Mouse (Mus musculus) CH12.LX (cell line): ENCODE measurements around the gene Prkca. TPM values are rescaled to one million over a fixed set of nuclear protein-coding genes. Genes with fewer than 3 reads are reported as not detected.
A peak's percentile ranks its signal among the peaks of the same experiment; 100 is the strongest.

Experiments used
- DNase-seq: peaks from one replicate; pipeline ENCODE4 v3.0.0-alpha.2; 2013; ENCODE audit errors: extremely low read depth
- H3K27ac ChIP-seq: 2 replicates; pipeline ENCODE4 v1.5.1; 2012; ENCODE audit warnings: low read depth, mild to moderate bottlenecking, control low read depth, moderate library complexity; ENCODE audit not compliant: insufficient read depth
- H3K27me3 ChIP-seq: replicated peaks from 2 replicates; pipeline ENCODE3; 2012; ENCODE audit warnings: inconsistent platforms
- H3K36me3 ChIP-seq, 2 experiments: replicated peaks in 1 of 2; 2 replicates each; pipeline versions ENCODE3 to v1.6.1; 2012; ENCODE audit warnings: inconsistent platforms in 1 of 2, low read length in 1 of 2, mild to moderate bottlenecking in 1 of 2, mixed read lengths in 1 of 2, moderate library complexity in 1 of 2; ENCODE audit not compliant: control insufficient read depth in 1 of 2, insufficient read depth in 1 of 2
- H3K4me1 ChIP-seq, 2 experiments: 2 replicates each; pipeline ENCODE4 v1.6.1; 2012; ENCODE audit warnings: inconsistent platforms in 1 of 2, moderate library complexity in 1 of 2; ENCODE audit not compliant: insufficient read depth in 2 of 2, control insufficient read depth in 1 of 2
- H3K4me2 ChIP-seq: 2 replicates; pipeline ENCODE4 v1.6.1; 2012; ENCODE audit warnings: low read depth, mild to moderate bottlenecking, control low read depth; ENCODE audit not compliant: poor library complexity, insufficient read depth, severe bottlenecking
- H3K4me3 ChIP-seq, 3 experiments: fragments of 150-350 bp in 1 of 3; sonication (generic) in 1 of 3; replicated peaks in 1 of 3; 2 replicates each; pipeline versions ENCODE3 to v1.5.1; 2011 to 2012; ENCODE audit warnings: low read depth in 2 of 3, low read length in 2 of 3, mild to moderate bottlenecking in 2 of 3, moderate library complexity in 2 of 3, control low read depth in 1 of 3, improper control_type of control experiment in 1 of 3, inconsistent platforms in 1 of 3, mixed read lengths in 1 of 3; ENCODE audit not compliant: poor library complexity in 1 of 3
- H3K79me2 ChIP-seq: replicated peaks from 2 replicates; pipeline ENCODE4 v1.6.1; 2012; ENCODE audit warnings: mild to moderate bottlenecking, moderate library complexity; ENCODE audit not compliant: control insufficient read depth, poor library complexity, insufficient read depth, severe bottlenecking; ENCODE audit errors: extremely low read depth
- H3K9ac ChIP-seq: 2 replicates; pipeline ENCODE4 v1.6.1; 2012; ENCODE audit warnings: low read depth, mild to moderate bottlenecking, control low read depth, moderate library complexity; ENCODE audit not compliant: insufficient read depth
- H3K9me3 ChIP-seq: replicated peaks from 2 replicates; pipeline ENCODE3; 2012; ENCODE audit warnings: low read length, inconsistent platforms, mixed read lengths
- BHLHE40 ChIP-seq: IDR thresholded peaks from 2 replicates; pipeline ENCODE4 v1.6.1; 2011; ENCODE audit warnings: mild to moderate bottlenecking, low read depth, low read length, improper control_type of control experiment
- CTCF ChIP-seq, 2 experiments: IDR thresholded peaks in 1 of 2; conservative IDR thresholded peaks in 1 of 2; 2 replicates each; pipeline ENCODE4 v1.5.1; 2011 to 2012; ENCODE audit warnings: low read depth in 2 of 2, low read length in 2 of 2, improper control_type of control experiment in 1 of 2, inconsistent platforms in 1 of 2, mild to moderate bottlenecking in 1 of 2, moderate library complexity in 1 of 2
- ELF1 ChIP-seq: IDR thresholded peaks from 2 replicates; pipeline ENCODE4 v1.6.1; 2014; ENCODE audit warnings: low read depth, mild to moderate bottlenecking, inconsistent platforms, low read length, improper control_type of control experiment
- EP300 ChIP-seq: IDR thresholded peaks from 2 replicates; pipeline ENCODE4 v1.6.1; 2011; ENCODE audit warnings: low read length, improper control_type of control experiment
- ETS1 ChIP-seq: conservative IDR thresholded peaks from 2 replicates; pipeline ENCODE4 v1.6.1; 2012; ENCODE audit warnings: low read depth, mild to moderate bottlenecking, inconsistent platforms, low read length, improper control_type of control experiment, moderate library complexity
- GABPA ChIP-seq: IDR thresholded peaks from 2 replicates; pipeline ENCODE4 v1.6.1; 2012; ENCODE audit warnings: low read depth, low read length, improper control_type of control experiment, inconsistent platforms; ENCODE audit not compliant: insufficient replicate concordance
- JUN ChIP-seq: IDR thresholded peaks from 2 replicates; pipeline ENCODE4 v1.6.1; 2011; ENCODE audit warnings: low read depth, mild to moderate bottlenecking, low read length, improper control_type of control experiment, moderate library complexity; ENCODE audit not compliant: insufficient read depth
- JUND ChIP-seq: conservative IDR thresholded peaks from 2 replicates; pipeline ENCODE4 v1.6.1; 2011; ENCODE audit warnings: low read depth, low read length, improper control_type of control experiment
- KAT2A ChIP-seq: IDR thresholded peaks from 2 replicates; pipeline ENCODE4 v1.6.1; 2012; ENCODE audit warnings: low read length, improper control_type of control experiment, inconsistent platforms; ENCODE audit not compliant: insufficient replicate concordance
- MAFK ChIP-seq: IDR thresholded peaks from 2 replicates; pipeline ENCODE4 v1.6.1; 2011; ENCODE audit warnings: low read length, improper control_type of control experiment; ENCODE audit not compliant: insufficient replicate concordance
- MAX ChIP-seq: IDR thresholded peaks from 2 replicates; pipeline ENCODE4 v1.6.1; 2011; ENCODE audit warnings: low read length, improper control_type of control experiment
- MEF2A ChIP-seq: IDR thresholded peaks from 2 replicates; pipeline ENCODE4 v1.6.1; 2014; ENCODE audit warnings: low read depth, mild to moderate bottlenecking, inconsistent platforms, low read length, improper control_type of control experiment, borderline replicate concordance
- MXI1 ChIP-seq: IDR thresholded peaks from 2 replicates; pipeline ENCODE4 v1.6.1; 2011; ENCODE audit warnings: mild to moderate bottlenecking, low read depth, low read length, improper control_type of control experiment
- NRF1 ChIP-seq: IDR thresholded peaks from 2 replicates; pipeline ENCODE4 v1.6.1; 2014; ENCODE audit warnings: low read depth, mild to moderate bottlenecking, inconsistent platforms, low read length, improper control_type of control experiment, moderate library complexity
- PAX5 ChIP-seq: IDR thresholded peaks from 2 replicates; pipeline ENCODE4 v1.6.1; 2012; ENCODE audit warnings: low read length, inconsistent platforms, mixed read lengths
- POLR2A ChIP-seq: IDR thresholded peaks from 2 replicates; pipeline ENCODE4 v1.6.1; 2011; ENCODE audit warnings: low read depth, mild to moderate bottlenecking, improper control_type of control experiment, low read length
- POLR2AphosphoS2 ChIP-seq: IDR thresholded peaks from 2 replicates; pipeline ENCODE4 v1.6.1; 2011; ENCODE audit warnings: low read depth, low read length, improper control_type of control experiment
- RAD21 ChIP-seq: IDR thresholded peaks from 2 replicates; pipeline ENCODE4 v1.6.1; 2011; ENCODE audit warnings: low read depth, mild to moderate bottlenecking, low read length, improper control_type of control experiment, moderate library complexity
- SIN3A ChIP-seq: IDR thresholded peaks from 2 replicates; pipeline ENCODE4 v1.6.1; 2012; ENCODE audit warnings: low read length, improper control_type of control experiment, inconsistent platforms
- SMC3 ChIP-seq: IDR thresholded peaks from 2 replicates; pipeline ENCODE4 v1.6.1; 2011; ENCODE audit warnings: low read depth, low read length, improper control_type of control experiment
- TCF12 ChIP-seq: IDR thresholded peaks from 2 replicates; pipeline ENCODE4 v1.6.1; 2014; ENCODE audit warnings: low read depth, mild to moderate bottlenecking, inconsistent platforms, low read length, improper control_type of control experiment
- UBTF ChIP-seq: IDR thresholded peaks from 2 replicates; pipeline ENCODE4 v1.6.1; 2012; ENCODE audit warnings: low read depth, mild to moderate bottlenecking, inconsistent platforms, low read length, improper control_type of control experiment, moderate library complexity
- USF2 ChIP-seq: conservative IDR thresholded peaks from 2 replicates; pipeline ENCODE4 v1.6.1; 2011; ENCODE audit warnings: low read depth, low read length, improper control_type of control experiment
- ZC3H11A ChIP-seq: IDR thresholded peaks from 2 replicates; pipeline ENCODE4 v1.6.1; 2012; ENCODE audit warnings: low read depth, mild to moderate bottlenecking, inconsistent platforms, low read length, improper control_type of control experiment
- ZNF384 ChIP-seq: IDR thresholded peaks from 2 replicates; pipeline ENCODE4 v1.6.1; 2012; ENCODE audit warnings: low read depth, low read length, improper control_type of control experiment, inconsistent platforms
- dilution Hi-C: fragments of 300-500 bp; cut with MboI; formaldehyde crosslinking; loops from 2 replicates; pipeline ENCODE4 v1.14.3; 2020; ENCODE audit warnings: low sequenced_read_pairs; ENCODE audit not compliant: extremely low pct_unique_long_range_greater_than_20kb, extremely low pct_ligation_motif_present
- in situ Hi-C: fragments of 300-500 bp; cut with MboI; formaldehyde crosslinking; loops from 3 replicates; pipeline ENCODE4 v1.14.3; 2019; ENCODE audit warnings: low sequenced_read_pairs, low pct_ligation_motif_present, low pct_unique_long_range_greater_than_20kb, mixed read lengths
- polyA plus RNA-seq: library from polyadenylated mRNA; unstranded; fragments of >175 nt; gene quantifications from 2 replicates; pipeline ENCODE4 v1.2.1, GENCODE M21; 2012; ENCODE audit warnings: low read depth; ENCODE audit not compliant: insufficient read length
- total RNA-seq, 2 experiments: library from RNA; depleted of rRNA; stranded (reverse); fragments of 300-350 nt in 1 of 2; fragments of >200 nt in 1 of 2; gene quantifications; 2 replicates each; pipeline ENCODE4 v1.2.3; 2012 to 2014

Gene Prkca
- total and polyA plus RNA-seq, 3 experiments = 40.0 to 107 (median 43.7) TPM

GRCm38 (mm10) chr11:108025726-108026425, 317.9 kb downstream of the Prkca start:
- no peak overlapping the region for H3K4me3 ChIP-seq
- H3K36me3 ChIP-seq = peaks cover 2 to 72% of the 10 kb centered on the region in 2 experiments
- peaks cover 0 to 16% of the 10 kb centered on the region in 2 experiments; a peak in 2 of 4 replicates for H3K4me1 ChIP-seq
- dilution Hi-C loops = no loop called here
- H3K4me2 ChIP-seq = no peak overlapping the region
- DNase-seq = no peak
- no peaks in the 10 kb centered on the region for H3K79me2 ChIP-seq
- H3K9me3 ChIP-seq = no peaks in the 10 kb centered on the region
- TF ChIP-seq SMC3 (peak; percentile 60), ZC3H11A (no peak), CTCF (conservative IDR thresholded peaks at IDR 0.05 in 1 of 2, IDR thresholded peaks at IDR 0.05 in 1 of 2; ENCODE audit: low read depth in 2 of 2, low read length in 2 of 2) (peak in 1 of 2 experiments; percentile 72; a peak in 2 of 4 replicates), USF2 (no peak), POLR2A (no peak), ELF1 (no peak), MEF2A (no peak), UBTF (no peak), RAD21 (peak; percentile 76)
- TF ChIP-seq, all 38 proteins: peak for 3
- no peak overlapping the region for H3K27ac ChIP-seq
- no peaks in the 10 kb centered on the region for H3K27me3 ChIP-seq
- no peak overlapping the region for H3K9ac ChIP-seq
- in situ Hi-C loops = no loop called here

- no peak overlapping the region for H3K4me3 ChIP-seq
- TF ChIP-seq ZNF384 (no peak), EP300 (no peak), SIN3A (no peak), BHLHE40 (no peak), JUN (no peak), PAX5 (no peak), ETS1 (no peak), MAFK (no peak), GABPA (no peak), JUND (no peak), KAT2A (no peak), MXI1 (no peak), UBTF (no peak), MAX (no peak), POLR2AphosphoS2 (no peak), NRF1 (no peak), TCF12 (no peak), USF2 (no peak), RAD21 (no peak), SMC3 (no peak)
- TF ChIP-seq, all 38 proteins: peak for 0
- peaks cover 2 to 76% of the 10 kb centered on the region in 2 experiments for H3K36me3 ChIP-seq
- dilution Hi-C loops = no loop called here
- no peak overlapping the region for H3K4me2 ChIP-seq
- no peak for DNase-seq
- H3K4me1 ChIP-seq = peaks cover 0 to 15% of the 10 kb centered on the region in 2 experiments; a peak in 2 of 4 replicates
- no peaks in the 10 kb centered on the region for H3K79me2 ChIP-seq
- H3K9me3 ChIP-seq = no peaks in the 10 kb centered on the region
- no peak overlapping the region for H3K27ac ChIP-seq
- H3K27me3 ChIP-seq = no peaks in the 10 kb centered on the region
- in situ Hi-C loops = no loop called here
- no peak overlapping the region for H3K9ac ChIP-seq
Observed at GRCm38 (mm10) chr11:108023188-108023587, 320.5 kb downstream of the Prkca start.
